Mouse (Mus musculus) lung, postnatal 0 days (tissue): ENCODE results near the gene Olfr1234.

Source experiments
- CTCF ChIP-seq: IDR thresholded peaks from 2 replicates; pipeline ENCODE4 v1.5.1; 2016; ENCODE audit warnings: antibody characterized with exemption, mild to moderate bottlenecking
- EP300 ChIP-seq: IDR thresholded peaks from 2 replicates; pipeline ENCODE4 v1.6.1; 2016; ENCODE audit warnings: antibody characterized with exemption, mild to moderate bottlenecking, control low read depth

GRCm38 (mm10) chr2:89400882-89401281 is 36.2 kb upstream of the Olfr1234 start:
- TF ChIP-seq EP300 (no peak), CTCF (no peak)
